Mouse (Mus musculus): ENCODE data around the gene Rab13. TPM values are rescaled to one million over a fixed set of nuclear protein-coding genes. Genes with fewer than 3 reads are reported as not detected.

Rab13 gene
- polyA plus RNA-seq (2021; fragmentation: Nextera tagmentation) = 8.7 and 9.8 TPM in 2 replicates
- long read RNA-seq, experiment 1, partial matches to known transcripts = 0 of 6 reads
- long read RNA-seq, experiment 1, other reads (novel, unspliced or antisense) = 3 of 6 reads
- long read RNA-seq, experiment 2, partial matches to known transcripts = 0 of 4 reads
- long read RNA-seq, experiment 2, other reads (novel, unspliced or antisense) = 1 of 4 reads

DNA sequence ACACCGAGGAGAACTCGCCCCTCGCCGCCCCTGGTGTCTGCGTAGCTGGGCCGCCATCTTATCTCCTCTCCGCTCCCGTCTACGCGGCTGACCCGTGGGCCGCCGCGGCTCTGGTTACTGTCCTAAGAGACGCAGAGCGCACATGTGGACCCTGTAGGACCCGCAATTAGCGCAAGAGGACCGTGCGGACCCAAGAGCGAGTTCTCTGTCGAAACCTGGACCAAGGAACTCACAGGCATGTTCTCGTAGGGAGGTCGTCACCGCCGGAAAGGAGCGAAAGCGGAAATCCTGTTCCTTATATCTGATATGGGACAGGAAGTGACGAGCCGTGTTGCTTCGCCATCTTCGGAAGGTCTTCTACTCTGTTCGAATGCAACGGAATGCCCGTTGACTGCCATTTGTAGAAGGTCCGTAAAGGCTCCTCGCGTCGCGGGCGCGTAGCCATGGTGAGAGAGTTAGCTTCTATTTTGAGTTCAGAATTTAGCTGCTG is at the start of gene Rab13, which contains the start of gene Rps27:
Gene Rab13 (plus strand): TSS at position 319 of the 490 bp plus-strand sequence.
Gene Rps27 (minus strand): TSS at position 275 of the 490 bp plus-strand sequence.

DNA sequence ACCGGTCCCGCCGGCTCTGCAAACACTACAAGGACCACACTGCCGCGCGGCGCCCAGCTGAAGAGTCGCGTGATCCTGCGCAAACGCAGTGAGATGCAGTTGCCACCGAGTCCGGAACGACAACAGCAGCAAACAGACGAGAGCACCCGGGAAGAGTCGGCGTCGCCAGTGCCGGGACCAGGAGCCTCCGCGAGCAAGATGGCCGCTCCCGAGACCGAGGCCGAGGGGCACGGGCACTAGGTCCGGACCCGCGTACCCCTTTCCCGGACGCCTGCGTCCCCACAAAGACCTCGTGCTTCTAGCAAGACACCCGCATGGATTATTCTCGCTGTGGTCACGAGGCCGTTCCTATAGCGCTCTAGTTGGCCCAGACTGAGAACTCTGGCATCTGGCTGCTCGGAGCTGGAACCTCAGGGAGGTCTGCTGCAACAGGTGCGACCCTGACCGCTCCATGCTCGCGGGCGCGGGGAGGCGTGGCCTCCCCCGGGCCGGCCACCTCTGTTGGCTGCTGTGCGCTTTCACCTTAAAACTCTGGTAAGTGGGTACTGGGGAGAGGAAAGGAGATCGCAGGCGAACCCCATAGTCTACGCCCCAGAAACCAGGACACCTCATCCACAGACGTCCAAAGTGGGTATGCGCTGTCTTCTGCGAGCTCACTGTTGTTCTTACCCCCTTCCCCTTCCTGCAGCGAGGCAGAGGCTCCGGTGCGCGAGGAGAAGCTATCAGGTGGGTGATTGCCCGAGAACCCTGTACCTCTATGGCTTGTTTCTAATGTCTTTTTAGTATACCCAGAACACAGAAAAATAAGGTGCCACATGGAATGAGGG is 18.2 kb downstream of the Rab13 start, which contains the start of gene Jtb:
Gene Jtb (plus strand): TSS at position 91 of the 827 bp plus-strand sequence.

DNA sequence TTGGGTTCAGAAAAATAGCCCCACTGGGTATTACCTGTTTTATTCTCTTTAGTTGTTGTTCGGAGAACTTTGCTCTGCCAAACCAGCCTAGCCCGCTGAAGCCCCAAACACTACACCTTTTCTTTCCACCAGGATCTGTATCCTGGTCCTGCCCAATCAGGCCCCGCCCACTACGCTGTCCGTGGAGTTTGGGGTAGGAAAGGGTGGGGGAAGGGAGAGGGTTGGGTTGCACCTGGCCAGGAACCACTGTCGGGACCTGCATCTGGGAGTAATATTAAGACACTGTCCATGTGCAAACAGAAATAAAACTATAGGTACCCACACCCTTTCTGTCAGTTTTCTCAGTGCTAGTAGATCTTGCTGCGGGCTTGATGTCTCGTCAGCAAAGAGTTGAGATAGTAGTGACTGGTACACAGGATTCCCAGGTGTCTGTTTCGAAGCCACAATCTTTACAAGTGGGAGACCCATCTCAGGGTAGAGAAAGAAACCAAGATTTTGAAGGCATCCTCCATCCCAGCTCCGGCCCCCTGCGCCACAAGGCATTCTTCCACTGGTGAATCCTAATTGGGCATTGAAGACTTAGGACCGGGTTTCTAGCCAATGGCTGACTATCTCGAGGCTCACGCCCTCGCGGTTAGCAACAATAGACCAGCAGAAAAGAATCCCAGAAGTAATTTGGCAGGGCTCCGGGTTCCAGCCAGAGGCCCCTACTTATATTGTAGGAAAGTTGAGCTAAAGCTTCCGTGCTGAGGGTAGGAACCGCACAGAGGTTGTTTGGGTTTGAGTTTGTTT is 29.7 kb downstream of the Rab13 start, which contains the start of gene Creb3l4:
Gene Creb3l4 (minus strand): TSS at position 529 of the 792 bp plus-strand sequence.

DNA sequence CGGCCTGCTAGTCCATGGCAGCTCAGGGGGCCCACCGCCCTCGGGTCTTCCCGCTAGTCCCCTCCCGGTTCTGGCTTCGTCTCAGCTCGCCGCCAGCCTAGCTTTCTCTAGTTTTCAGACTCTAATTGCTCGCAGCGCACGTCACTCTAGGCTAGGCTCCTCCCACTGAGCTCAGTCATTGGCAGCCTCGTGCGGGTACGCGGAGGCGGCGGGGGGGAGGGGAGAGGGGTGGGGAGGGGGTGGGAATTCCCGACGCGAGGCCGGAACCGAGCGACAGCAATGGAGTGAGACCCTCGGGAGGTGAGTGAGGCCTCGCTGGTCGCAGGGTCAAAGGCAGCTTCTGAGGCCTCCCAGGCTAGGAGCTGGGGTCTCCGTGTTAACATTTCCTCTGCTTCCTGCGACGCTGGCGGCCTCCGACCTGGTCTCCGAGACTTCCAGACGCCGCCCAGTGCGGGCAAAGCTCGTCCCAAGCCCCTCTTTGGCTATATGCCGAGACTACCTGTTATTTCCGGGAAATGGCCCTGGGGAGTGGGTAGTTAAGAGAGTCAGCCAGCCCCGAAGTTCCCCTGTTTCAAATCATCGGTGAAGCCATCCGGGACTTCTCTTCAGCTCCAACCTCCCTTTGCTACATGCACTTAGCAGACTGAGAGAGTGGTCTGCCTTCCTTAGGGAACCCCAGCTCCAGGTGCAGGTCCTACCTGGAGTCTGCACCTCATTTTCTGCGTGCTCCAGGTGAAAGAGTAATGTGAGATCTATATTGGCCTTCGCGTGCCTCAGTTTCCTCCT is 34.7 kb downstream of the Rab13 start, which contains the start of gene Slc39a1:
Gene Slc39a1 (plus strand): TSS at position 213 of the 786 bp plus-strand sequence.

DNA sequence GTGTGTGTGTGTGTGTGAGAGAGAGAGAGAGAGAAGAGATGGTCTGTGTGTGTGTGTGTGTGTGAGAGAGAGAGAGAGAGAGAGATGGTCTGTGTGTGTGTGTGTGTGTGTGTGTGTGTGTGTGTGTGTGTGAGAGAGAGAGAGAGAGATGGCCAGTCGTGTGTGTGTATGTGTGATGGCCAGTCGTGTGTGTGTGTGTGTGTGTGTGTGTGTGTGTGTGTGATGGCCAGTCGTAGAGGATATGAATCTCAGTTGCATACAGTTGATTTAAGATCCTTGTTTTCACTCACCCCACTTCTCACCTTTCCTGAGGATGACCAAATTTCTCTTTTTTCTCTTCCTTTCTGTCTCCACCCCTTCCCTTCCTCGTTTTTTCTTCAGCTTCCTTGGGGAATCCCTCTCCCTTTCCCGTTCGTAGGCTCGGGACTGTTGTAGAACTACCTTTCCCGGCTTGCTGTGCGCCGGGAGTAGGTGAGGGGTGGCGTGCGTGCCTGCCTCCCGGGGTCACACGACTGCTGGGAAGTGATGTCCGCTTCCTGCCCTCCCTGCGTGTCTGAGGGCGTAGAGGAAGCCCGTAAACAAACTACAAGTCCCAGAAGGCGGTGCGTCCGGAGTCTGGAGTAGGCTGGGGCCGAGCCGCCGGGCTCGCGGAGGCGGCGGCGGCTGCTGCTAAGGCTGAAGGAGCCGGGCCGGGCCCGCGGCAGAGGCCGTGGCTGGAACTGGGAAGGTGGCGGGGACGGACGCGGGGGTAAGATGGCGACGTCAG is 40.3 kb downstream of the Rab13 start, which contains the start of gene Crtc2:
Gene Crtc2 (plus strand): TSS at position 511 of the 766 bp plus-strand sequence.

DNA sequence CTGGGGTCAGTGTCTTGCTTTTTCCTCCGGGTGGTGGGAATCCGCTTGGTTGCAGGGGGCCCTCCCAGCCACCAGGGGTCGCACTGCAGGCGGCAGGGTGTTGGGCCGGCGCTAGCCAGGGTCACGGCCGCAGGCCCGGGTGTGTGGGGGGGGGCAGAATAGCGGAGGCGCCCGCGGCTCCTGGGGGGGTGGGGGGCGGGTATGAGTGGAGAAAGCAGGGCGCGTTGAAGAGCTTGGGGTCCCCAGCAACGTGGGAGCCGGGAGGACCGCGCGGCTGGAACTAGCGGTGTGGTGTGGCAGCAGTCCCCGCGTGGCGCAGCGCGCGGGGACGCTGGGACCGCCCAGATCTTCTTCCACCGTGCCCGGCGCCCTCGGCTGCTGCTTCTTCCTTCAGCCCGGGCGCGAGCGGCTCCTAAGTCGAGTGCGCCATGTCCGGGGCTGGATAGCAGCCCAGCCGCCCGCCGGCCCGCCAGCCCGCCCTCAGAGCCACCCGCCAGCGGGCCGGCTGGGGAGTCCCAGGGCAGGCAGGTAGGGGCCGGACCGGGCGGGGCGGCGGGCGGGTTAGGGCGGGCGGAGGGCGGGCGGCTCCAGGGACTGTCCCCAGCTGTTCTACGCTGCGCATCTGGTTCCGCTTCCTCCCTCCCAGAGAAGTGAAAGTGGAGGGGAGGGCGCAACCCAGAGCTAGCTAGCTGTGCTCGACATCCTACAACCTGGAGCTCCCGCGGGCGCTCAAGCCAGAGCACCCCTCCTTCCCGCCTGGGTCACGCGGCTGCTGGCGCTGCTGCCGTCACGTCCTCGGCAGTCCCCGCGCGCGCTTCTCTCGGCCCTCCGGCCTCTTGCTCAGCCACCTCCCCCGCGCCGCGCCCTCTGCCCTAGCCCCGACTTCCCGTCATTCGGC is 51.8 kb downstream of the Rab13 start, which contains the start of gene Dennd4b:
Gene Dennd4b (plus strand): TSS at position 152 of the 898 bp plus-strand sequence.

Small RNA genes within 50 kb of the gene (microRNA-seq; reads per million reads assigned to microRNA genes)
- not detected for gene Mir7012

Other genes starting within 250 kb of the Rab13 start
- gene Hax1, start 214.9 kb upstream of the Rab13 start, polyA plus RNA-seq (2021; fragmentation: Nextera tagmentation) = 96.3 and 106 TPM in 2 replicates
- 365 and 533 TPM in 2 replicates for gene 4933434E20Rik, start 162.1 kb upstream of the Rab13 start, polyA plus RNA-seq (2021; fragmentation: Nextera tagmentation)
- 82.2 and 108 TPM in 2 replicates for gene Ubap2l, start 161.1 kb upstream of the Rab13 start, polyA plus RNA-seq (2021; fragmentation: Nextera tagmentation)
- 181 TPM in 2 replicates for gene Tpm3, start 141.0 kb upstream of the Rab13 start, polyA plus RNA-seq (2021; fragmentation: Nextera tagmentation)
- gene Nup210l, start 109.6 kb upstream of the Rab13 start, polyA plus RNA-seq (2021; fragmentation: Nextera tagmentation) = 0.03 TPM in 2 replicates
- gene Rps27, start within 50 bp of the Rab13 start, polyA plus RNA-seq (2021; fragmentation: Nextera tagmentation) = 2,829 and 2,904 TPM in 2 replicates
- gene Jtb, start 17.9 kb downstream of the Rab13 start, polyA plus RNA-seq (2021; fragmentation: Nextera tagmentation) = 86.0 and 94.4 TPM in 2 replicates
- 0.39 and 0.41 TPM in 2 replicates for gene Creb3l4, start 29.8 kb downstream of the Rab13 start, polyA plus RNA-seq (2021; fragmentation: Nextera tagmentation)
- 89.8 and 134 TPM in 2 replicates for gene Slc39a1, start 34.5 kb downstream of the Rab13 start, polyA plus RNA-seq (2021; fragmentation: Nextera tagmentation)
- gene Crtc2, start 40.5 kb downstream of the Rab13 start, polyA plus RNA-seq (2021; fragmentation: Nextera tagmentation) = 12.7 and 14.4 TPM in 2 replicates
- 6.4 and 6.6 TPM in 2 replicates for gene Dennd4b, start 51.5 kb downstream of the Rab13 start, polyA plus RNA-seq (2021; fragmentation: Nextera tagmentation)
- gene Gatad2b, start 79.5 kb downstream of the Rab13 start, polyA plus RNA-seq (2021; fragmentation: Nextera tagmentation) = 14.5 and 17.0 TPM in 2 replicates
- gene Slc27a3, start 176.2 kb downstream of the Rab13 start, polyA plus RNA-seq (2021; fragmentation: Nextera tagmentation) = 3.6 TPM in 2 replicates
- gene Ints3, start 219.9 kb downstream of the Rab13 start, polyA plus RNA-seq (2021; fragmentation: Nextera tagmentation) = 12.0 and 12.8 TPM in 2 replicates

Measured in layer of hippocampus, adult 6 months (tissue).